Mouse (Mus musculus) CH12.LX (cell line): ENCODE results near the gene Yap1. TPM values are rescaled to one million over a fixed set of nuclear protein-coding genes. Genes with fewer than 3 reads are reported as not detected.
A peak's percentile ranks its signal among the peaks of the same experiment; 100 is the strongest.

ENCODE experiments used
- DNase-seq: peaks from one replicate; pipeline ENCODE4 v3.0.0-alpha.2; 2013; ENCODE audit errors: extremely low read depth
- H3K27ac ChIP-seq: 2 replicates; pipeline ENCODE4 v1.5.1; 2012; ENCODE audit warnings: low read depth, mild to moderate bottlenecking, control low read depth, moderate library complexity; ENCODE audit not compliant: insufficient read depth
- H3K27me3 ChIP-seq: replicated peaks from 2 replicates; pipeline ENCODE3; 2012; ENCODE audit warnings: inconsistent platforms
- H3K36me3 ChIP-seq, 2 experiments: replicated peaks in 1 of 2; 2 replicates each; pipeline versions ENCODE3 to v1.6.1; 2012; ENCODE audit warnings: inconsistent platforms in 1 of 2, low read length in 1 of 2, mild to moderate bottlenecking in 1 of 2, mixed read lengths in 1 of 2, moderate library complexity in 1 of 2; ENCODE audit not compliant: control insufficient read depth in 1 of 2, insufficient read depth in 1 of 2
- H3K4me1 ChIP-seq, 2 experiments: 2 replicates each; pipeline ENCODE4 v1.6.1; 2012; ENCODE audit warnings: inconsistent platforms in 1 of 2, moderate library complexity in 1 of 2; ENCODE audit not compliant: insufficient read depth in 2 of 2, control insufficient read depth in 1 of 2
- H3K4me2 ChIP-seq: 2 replicates; pipeline ENCODE4 v1.6.1; 2012; ENCODE audit warnings: low read depth, mild to moderate bottlenecking, control low read depth; ENCODE audit not compliant: poor library complexity, insufficient read depth, severe bottlenecking
- H3K4me3 ChIP-seq, 3 experiments: fragments of 150-350 bp in 1 of 3; sonication (generic) in 1 of 3; replicated peaks in 1 of 3; 2 replicates each; pipeline versions ENCODE3 to v1.5.1; 2011 to 2012; ENCODE audit warnings: low read depth in 2 of 3, low read length in 2 of 3, mild to moderate bottlenecking in 2 of 3, moderate library complexity in 2 of 3, control low read depth in 1 of 3, improper control_type of control experiment in 1 of 3, inconsistent platforms in 1 of 3, mixed read lengths in 1 of 3; ENCODE audit not compliant: poor library complexity in 1 of 3
- H3K79me2 ChIP-seq: replicated peaks from 2 replicates; pipeline ENCODE4 v1.6.1; 2012; ENCODE audit warnings: mild to moderate bottlenecking, moderate library complexity; ENCODE audit not compliant: control insufficient read depth, poor library complexity, insufficient read depth, severe bottlenecking; ENCODE audit errors: extremely low read depth
- H3K9ac ChIP-seq: 2 replicates; pipeline ENCODE4 v1.6.1; 2012; ENCODE audit warnings: low read depth, mild to moderate bottlenecking, control low read depth, moderate library complexity; ENCODE audit not compliant: insufficient read depth
- H3K9me3 ChIP-seq: replicated peaks from 2 replicates; pipeline ENCODE3; 2012; ENCODE audit warnings: low read length, inconsistent platforms, mixed read lengths
- BHLHE40 ChIP-seq: IDR thresholded peaks from 2 replicates; pipeline ENCODE4 v1.6.1; 2011; ENCODE audit warnings: mild to moderate bottlenecking, low read depth, low read length, improper control_type of control experiment
- CTCF ChIP-seq, 2 experiments: IDR thresholded peaks in 1 of 2; conservative IDR thresholded peaks in 1 of 2; 2 replicates each; pipeline ENCODE4 v1.5.1; 2011 to 2012; ENCODE audit warnings: low read depth in 2 of 2, low read length in 2 of 2, improper control_type of control experiment in 1 of 2, inconsistent platforms in 1 of 2, mild to moderate bottlenecking in 1 of 2, moderate library complexity in 1 of 2
- IRF4 ChIP-seq: IDR thresholded peaks from 2 replicates; pipeline ENCODE4 v1.6.1; 2014; ENCODE audit warnings: low read depth, mild to moderate bottlenecking, inconsistent platforms, low read length, improper control_type of control experiment
- JUN ChIP-seq: IDR thresholded peaks from 2 replicates; pipeline ENCODE4 v1.6.1; 2011; ENCODE audit warnings: low read depth, mild to moderate bottlenecking, low read length, improper control_type of control experiment, moderate library complexity; ENCODE audit not compliant: insufficient read depth
- MYC ChIP-seq: IDR thresholded peaks from 2 replicates; pipeline ENCODE4 v1.6.1; 2011; ENCODE audit warnings: low read depth, mild to moderate bottlenecking, improper control_type of control experiment, low read length
- POLR2A ChIP-seq: IDR thresholded peaks from 2 replicates; pipeline ENCODE4 v1.6.1; 2011; ENCODE audit warnings: low read depth, mild to moderate bottlenecking, improper control_type of control experiment, low read length
- POLR2AphosphoS2 ChIP-seq: IDR thresholded peaks from 2 replicates; pipeline ENCODE4 v1.6.1; 2011; ENCODE audit warnings: low read depth, low read length, improper control_type of control experiment
- RAD21 ChIP-seq: IDR thresholded peaks from 2 replicates; pipeline ENCODE4 v1.6.1; 2011; ENCODE audit warnings: low read depth, mild to moderate bottlenecking, low read length, improper control_type of control experiment, moderate library complexity
- RCOR1 ChIP-seq: conservative IDR thresholded peaks from 2 replicates; pipeline ENCODE4 v1.6.1; 2012; ENCODE audit warnings: low read depth, mild to moderate bottlenecking, inconsistent platforms, low read length, improper control_type of control experiment
- SIN3A ChIP-seq: IDR thresholded peaks from 2 replicates; pipeline ENCODE4 v1.6.1; 2012; ENCODE audit warnings: low read length, improper control_type of control experiment, inconsistent platforms
- TBP ChIP-seq: conservative IDR thresholded peaks from 2 replicates; pipeline ENCODE4 v1.6.1; 2011; ENCODE audit warnings: low read depth, low read length, improper control_type of control experiment
- ZC3H11A ChIP-seq: IDR thresholded peaks from 2 replicates; pipeline ENCODE4 v1.6.1; 2012; ENCODE audit warnings: low read depth, mild to moderate bottlenecking, inconsistent platforms, low read length, improper control_type of control experiment
- ZKSCAN1 ChIP-seq: IDR thresholded peaks from 2 replicates; pipeline ENCODE4 v1.6.1; 2012; ENCODE audit warnings: low read depth, inconsistent platforms, low read length, improper control_type of control experiment, borderline replicate concordance
- dilution Hi-C: fragments of 300-500 bp; cut with MboI; formaldehyde crosslinking; loops from 2 replicates; pipeline ENCODE4 v1.14.3; 2020; ENCODE audit warnings: low sequenced_read_pairs; ENCODE audit not compliant: extremely low pct_unique_long_range_greater_than_20kb, extremely low pct_ligation_motif_present
- in situ Hi-C: fragments of 300-500 bp; cut with MboI; formaldehyde crosslinking; loops from 3 replicates; pipeline ENCODE4 v1.14.3; 2019; ENCODE audit warnings: low sequenced_read_pairs, low pct_ligation_motif_present, low pct_unique_long_range_greater_than_20kb, mixed read lengths
- polyA plus RNA-seq: library from polyadenylated mRNA; unstranded; fragments of >175 nt; gene quantifications from 2 replicates; pipeline ENCODE4 v1.2.1, GENCODE M21; 2012; ENCODE audit warnings: low read depth; ENCODE audit not compliant: insufficient read length
- total RNA-seq, 2 experiments: library from RNA; depleted of rRNA; stranded (reverse); fragments of 300-350 nt in 1 of 2; fragments of >200 nt in 1 of 2; gene quantifications; 2 replicates each; pipeline ENCODE4 v1.2.3; 2012 to 2014

Yap1 gene
- total and polyA plus RNA-seq, 3 experiments, result 0.06 TPM; not detected in 2

GRCm38 (mm10) chr9:7913953-7914352 is 90.4 kb downstream of the Yap1 start:
- Histone ChIP-seq H3K27me3 (no peaks in the 10 kb centered on the region), H3K27ac (no peak overlapping the region), H3K4me1 (no peaks in the 10 kb centered on the region), H3K36me3 (no peaks in the 10 kb centered on the region), H3K4me3 (no peak overlapping the region), H3K9me3 (peaks cover 3% of the 10 kb centered on the region), H3K79me2 (no peaks in the 10 kb centered on the region)
- in situ Hi-C loops, result no loop called here
- no peak for DNase-seq
- TF ChIP-seq RCOR1 (no peak), IRF4 (no peak), JUN (no peak), TBP (no peak), ZC3H11A (no peak), RAD21 (no peak), ZKSCAN1 (no peak)
- TF ChIP-seq, all 38 proteins: peak for 0
- no peak overlapping the region for H3K9ac ChIP-seq
- dilution Hi-C loops, result no loop called here
- H3K4me2 ChIP-seq, result no peak overlapping the region

GRCm38 (mm10) chr9:7907351-7907985 is 96.9 kb downstream of the Yap1 start:
- dilution Hi-C loops, result no loop called here
- Histone ChIP-seq H3K36me3 (no peaks in the 10 kb centered on the region), H3K4me1 (peaks cover 0 to 5% of the 10 kb centered on the region in 2 experiments; a peak in 2 of 4 replicates), H3K4me2 (no peak overlapping the region), H3K9ac (no peak overlapping the region), H3K4me3 (no peak overlapping the region), H3K27me3 (no peaks in the 10 kb centered on the region), H3K9me3 (peaks cover 6% of the 10 kb centered on the region), H3K79me2 (no peaks in the 10 kb centered on the region), H3K27ac (no peak overlapping the region)
- in situ Hi-C loops, result no loop called here
- peak in 1 of 2 experiments; percentile 38; a peak in 2 of 4 replicates for TF ChIP-seq CTCF (conservative IDR thresholded peaks at IDR 0.05 in 1 of 2, IDR thresholded peaks at IDR 0.05 in 1 of 2; ENCODE audit: low read depth in 2 of 2, low read length in 2 of 2)
- no peak for TF ChIP-seq MYC
- DNase-seq, result peak; percentile 12

GRCm38 (mm10) chr9:7906564-7906963 is 97.8 kb downstream of the Yap1 start:
- H3K4me1 ChIP-seq, result peaks cover 0 to 11% of the 10 kb centered on the region in 2 experiments; a peak in 2 of 4 replicates
- H3K27ac ChIP-seq, result no peak overlapping the region
- no peak overlapping the region for H3K9ac ChIP-seq
- in situ Hi-C loops (no loop called here), dilution Hi-C loops (no loop called here)
- TF ChIP-seq POLR2AphosphoS2, result no peak
- no peak for TF ChIP-seq POLR2A
- no peak for TF ChIP-seq SIN3A
- TF ChIP-seq BHLHE40, result no peak
- no peak for DNase-seq
- peaks cover 6% of the 10 kb centered on the region for H3K9me3 ChIP-seq
- no peak overlapping the region for H3K4me3 ChIP-seq
- no peaks in the 10 kb centered on the region for H3K27me3 ChIP-seq
- H3K4me2 ChIP-seq, result no peak overlapping the region
- no peaks in the 10 kb centered on the region for H3K36me3 ChIP-seq
- H3K79me2 ChIP-seq, result no peaks in the 10 kb centered on the region
